Mouse (Mus musculus) liver, adult 2 months (tissue): Measurements from ENCODE around the gene Nrip1. TPM values are rescaled to one million over a fixed set of nuclear protein-coding genes. Genes with fewer than 3 reads are reported as not detected.

Experiments used
- DNase-seq: peaks from one replicate; pipeline ENCODE4 v3.0.0-alpha.2; 2011; ENCODE audit warnings: low read depth, low spot score; ENCODE audit errors: extremely low read depth
- H3K27ac ChIP-seq: fragments of 200-500 bp; replicated peaks from 2 replicates; pipeline ENCODE4 v1.5.1; 2012; ENCODE audit warnings: low read depth, mild to moderate bottlenecking, control low read depth, inconsistent platforms, low read length; ENCODE audit not compliant: insufficient read depth
- H3K27me3 ChIP-seq: fragments of 200-500 bp; 2 replicates; pipeline ENCODE4 v1.6.1; 2012; ENCODE audit warnings: mild to moderate bottlenecking, moderate library complexity, low read length, inconsistent platforms; ENCODE audit not compliant: control insufficient read depth, insufficient read depth
- H3K36me3 ChIP-seq: fragments of 200-500 bp; 2 replicates; pipeline ENCODE4 v1.6.1; 2012; ENCODE audit warnings: low read length, inconsistent platforms; ENCODE audit not compliant: control insufficient read depth, insufficient read depth
- H3K4me1 ChIP-seq: fragments of 200-500 bp; 2 replicates; pipeline ENCODE4 v1.6.1; 2011; ENCODE audit warnings: low read length; ENCODE audit not compliant: control insufficient read depth, insufficient read depth
- H3K4me3 ChIP-seq: fragments of 200-500 bp; 2 replicates; pipeline ENCODE4 v1.5.1; 2011; ENCODE audit warnings: low read depth, mild to moderate bottlenecking, control low read depth, low read length, moderate library complexity; ENCODE audit not compliant: insufficient read depth
- H3K79me2 ChIP-seq: fragments of 200-500 bp; 2 replicates; pipeline ENCODE4 v1.6.1; 2012; ENCODE audit warnings: inconsistent platforms, mild to moderate bottlenecking, low read length, moderate library complexity; ENCODE audit not compliant: control insufficient read depth, insufficient read depth
- H3K9ac ChIP-seq: fragments of 200-500 bp; 2 replicates; pipeline ENCODE4 v1.6.1; 2012; ENCODE audit warnings: low read depth, mild to moderate bottlenecking, control low read depth, inconsistent platforms, low read length
- CTCF ChIP-seq: fragments of 200-500 bp; IDR thresholded peaks from 2 replicates; pipeline ENCODE4 v1.5.1; 2011; ENCODE audit warnings: low read depth, low read length, control low read depth
- POLR2A ChIP-seq: fragments of 200-500 bp; IDR thresholded peaks from 2 replicates; pipeline ENCODE4 v1.6.1; 2011; ENCODE audit warnings: low read length, control low read depth; ENCODE audit not compliant: insufficient read depth; ENCODE audit errors: extremely low read depth
- WGBS: fragments of 180-500 bp; shearing (Covaris S2); methylation state at CpG from one replicate; pipeline ENCODE4 v1.1.7; 2018; 5-methylcytosine and 5-hydroxymethylcytosine counted together
- polyA plus RNA-seq: library from polyadenylated mRNA; depleted of rRNA; stranded (reverse); fragments of >200 nt; gene quantifications from 2 replicates; pipeline ENCODE4 v1.2.3, GENCODE M21; 2012
- total RNA-seq: library from RNA; depleted of rRNA; stranded (reverse); fragments of >200 nt; gene quantifications from 2 replicates; pipeline ENCODE4 v1.2.3, GENCODE M21; 2014

Nrip1 gene
- total and polyA plus RNA-seq, 2 experiments, result 2.9 to 8.9 TPM

- peak; percentile 72 for DNase-seq
- Histone ChIP-seq H3K4me1 (peaks cover 26% of the 10 kb centered on the region), H3K4me3 (no peak overlapping the region), H3K27me3 (no peaks in the 10 kb centered on the region), H3K9ac (no peak overlapping the region), H3K36me3 (peaks cover 10% of the 10 kb centered on the region), H3K79me2 (peaks cover 41% of the 10 kb centered on the region), H3K27ac (no peak overlapping the region)
- TF ChIP-seq POLR2A (no peak), CTCF (no peak)
- WGBS, result 34% methylated on average over 11 of the region's 11 CpGs
Observed at GRCm38 (mm10) chr16:76349053-76349452, 24.6 kb downstream of the Nrip1 start.

GRCm38 (mm10) chr16:76347719-76348421 is 25.8 kb downstream of the Nrip1 start:
- DNase-seq, result peak; percentile 94
- TF ChIP-seq POLR2A, result no peak
- no peak for TF ChIP-seq CTCF
- Histone ChIP-seq H3K4me1 (peaks cover 21% of the 10 kb centered on the region), H3K27me3 (no peaks in the 10 kb centered on the region), H3K9ac (no peak overlapping the region), H3K36me3 (peaks cover 10% of the 10 kb centered on the region), H3K27ac (peak overlapping the region; percentile 62), H3K79me2 (peaks cover 45% of the 10 kb centered on the region), H3K4me3 (no peak overlapping the region; the same call in 1 of the 2 replicates)
- WGBS, result 27% methylated on average over 13 of the region's 13 CpGs

- peaks cover 5% of the 10 kb centered on the region for H3K36me3 ChIP-seq
- H3K27me3 ChIP-seq, result no peaks in the 10 kb centered on the region
- no peak for TF ChIP-seq CTCF
- no peak for TF ChIP-seq POLR2A
- 29% methylated on average over 7 of the region's 7 CpGs for WGBS
- H3K79me2 ChIP-seq, result peaks cover 39% of the 10 kb centered on the region
- H3K9ac ChIP-seq, result no peak overlapping the region
- DNase-seq, result peak; percentile 95
- H3K27ac ChIP-seq, result peak overlapping the region; percentile 53
- peaks cover 32% of the 10 kb centered on the region for H3K4me1 ChIP-seq
- H3K4me3 ChIP-seq, result no peak overlapping the region
Observed at GRCm38 (mm10) chr16:76346371-76346770, 27.3 kb downstream of the Nrip1 start.

GRCm38 (mm10) chr16:76344761-76345368 is 28.8 kb downstream of the Nrip1 start:
- no peak overlapping the region for H3K4me3 ChIP-seq
- WGBS, result 95% methylated on average over 3 of the region's 3 CpGs
- H3K79me2 ChIP-seq, result peaks cover 43% of the 10 kb centered on the region
- no peaks in the 10 kb centered on the region for H3K27me3 ChIP-seq
- H3K9ac ChIP-seq, result no peak overlapping the region
- TF ChIP-seq CTCF (no peak), POLR2A (no peak)
- no peak overlapping the region for H3K27ac ChIP-seq
- H3K36me3 ChIP-seq, result no peaks in the 10 kb centered on the region
- H3K4me1 ChIP-seq, result peaks cover 32% of the 10 kb centered on the region
- DNase-seq, result no peak

- H3K4me1 ChIP-seq, result peaks cover 25% of the 10 kb centered on the region
- H3K79me2 ChIP-seq, result peaks cover 38% of the 10 kb centered on the region
- H3K27ac ChIP-seq, result no peak overlapping the region
- H3K4me3 ChIP-seq, result no peak overlapping the region
- no peaks in the 10 kb centered on the region for H3K27me3 ChIP-seq
- no peak overlapping the region for H3K9ac ChIP-seq
- no peaks in the 10 kb centered on the region for H3K36me3 ChIP-seq
- DNase-seq, result no peak
- 98% methylated on average over 2 of the region's 2 CpGs for WGBS
- TF ChIP-seq POLR2A, result no peak
- TF ChIP-seq CTCF, result no peak
Observed at GRCm38 (mm10) chr16:76344030-76344429, 29.6 kb downstream of the Nrip1 start.

- Histone ChIP-seq H3K27me3 (no peaks in the 10 kb centered on the region), H3K4me3 (no peak overlapping the region), H3K27ac (no peak overlapping the region), H3K4me1 (peaks cover 16% of the 10 kb centered on the region), H3K36me3 (no peaks in the 10 kb centered on the region), H3K9ac (no peak overlapping the region), H3K79me2 (peaks cover 52% of the 10 kb centered on the region)
- peak; percentile 84 for DNase-seq
- TF ChIP-seq CTCF (no peak), POLR2A (no peak)
- 35% methylated on average over 8 of the region's 8 CpGs for WGBS
Observed at GRCm38 (mm10) chr16:76341636-76342035, 32.0 kb downstream of the Nrip1 start.
